Mouse (Mus musculus): Measurements from ENCODE around the gene Rnase13.

Gene Rnase13

DNA sequence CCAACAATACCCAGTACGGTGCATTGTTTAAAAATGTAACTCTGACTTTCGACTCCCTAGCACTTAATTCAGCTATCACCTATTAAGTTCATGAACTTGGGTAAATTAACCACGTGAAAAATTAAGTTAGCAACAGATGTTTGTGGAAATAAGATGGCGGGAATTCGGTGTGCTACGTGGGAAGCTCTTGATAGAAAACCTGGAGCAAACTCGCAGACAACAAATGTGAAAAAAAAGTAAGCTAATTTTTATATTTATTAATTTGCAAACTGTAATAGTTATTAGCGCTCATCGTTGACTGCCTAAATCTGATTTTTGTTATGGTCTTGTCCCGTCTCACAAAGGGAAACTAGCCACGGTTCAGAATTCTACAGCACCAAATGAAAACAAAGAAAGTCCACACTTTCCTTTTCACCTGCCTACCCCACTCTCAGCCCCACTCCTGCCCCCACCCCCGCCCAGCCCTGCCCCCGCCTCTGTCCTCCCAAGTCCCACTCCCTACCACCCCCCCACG is 38.5 kb downstream of the Rnase13 start:
- DNase-seq (ENCODE audit: extremely low spot score, low read depth, low spot score): peak; percentile 71

DNA sequence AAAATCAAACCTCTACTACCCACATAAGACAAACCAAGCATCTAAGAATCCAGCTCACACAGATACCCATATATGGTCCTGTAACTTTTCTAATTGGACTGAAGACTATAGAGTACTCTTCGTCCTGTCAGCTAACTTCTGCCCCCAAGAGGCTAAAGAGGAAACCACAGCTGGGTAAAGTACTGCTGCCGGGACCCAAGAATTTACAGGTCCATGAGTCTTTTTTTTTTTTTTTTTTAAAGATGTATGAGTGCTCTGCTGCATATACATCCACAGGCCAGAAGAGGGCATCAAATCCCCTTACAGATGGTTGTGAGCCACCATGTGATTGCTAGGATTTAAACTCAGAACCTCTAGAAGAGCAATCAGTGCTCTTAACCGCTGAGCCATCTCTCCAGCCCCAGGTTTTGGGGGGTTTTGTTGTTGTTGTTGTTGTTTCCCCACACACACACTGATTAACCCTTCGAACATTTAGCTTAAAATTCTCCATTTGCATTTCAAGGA is 39.0 kb downstream of the Rnase13 start:
- DNase-seq (ENCODE audit: extremely low spot score, low read depth, low spot score): peak; percentile 71

DNA sequence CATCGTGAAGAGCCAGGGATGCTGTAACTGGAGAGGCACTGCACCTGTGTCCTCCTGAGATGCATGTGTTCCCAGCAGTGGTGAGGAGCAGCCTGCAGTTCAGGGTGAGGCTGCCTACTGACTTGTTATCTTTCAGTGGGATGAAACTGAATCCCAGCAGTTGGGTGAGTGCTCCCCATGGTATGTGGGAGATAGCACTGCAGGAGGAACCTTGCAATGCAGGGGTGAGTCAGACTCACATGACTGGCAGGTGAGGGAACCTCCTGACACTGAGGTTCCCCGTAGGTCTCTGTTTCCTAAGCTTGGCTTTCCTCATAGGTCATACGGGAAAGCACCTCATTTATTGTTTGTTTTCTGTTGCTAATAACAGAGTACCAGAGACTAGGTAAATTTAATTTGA is 45.1 kb downstream of the Rnase13 start:
- no peak for DNase-seq (ENCODE audit: extremely low spot score, low read depth, low spot score)

DNA sequence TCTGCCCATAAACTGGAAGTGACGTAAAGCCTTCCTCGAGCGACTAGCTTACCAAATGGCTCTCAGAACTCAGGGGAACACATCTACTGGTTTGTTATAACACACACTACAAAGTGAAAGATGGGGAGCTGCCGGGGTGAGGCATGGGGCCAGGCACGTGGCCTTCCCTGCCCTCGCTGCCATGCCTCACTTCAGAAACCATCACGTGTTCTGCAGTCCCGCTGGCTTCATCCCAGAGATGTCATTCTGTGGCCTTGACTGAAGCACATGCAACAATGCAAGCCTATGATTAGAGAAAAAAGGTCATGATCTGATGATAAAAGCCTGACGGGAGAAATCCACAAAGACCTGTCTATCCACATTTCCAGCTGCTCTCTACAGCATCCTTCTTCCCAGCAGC is 50.8 kb downstream of the Rnase13 start:
- DNase-seq (ENCODE audit: extremely low spot score, low read depth, low spot score): no peak
